Mouse (Mus musculus) gastrocnemius, adult 8-10 months (tissue): ENCODE measurements around the gene Mob1b. TPM values are rescaled to one million over a fixed set of nuclear protein-coding genes. Genes with fewer than 3 reads are reported as not detected.
"Not testable (repeated sequence)": the region's sequence is repeated elsewhere in the genome, so short reads cannot be mapped to it uniquely, and the experiment has no call there.

Experiments used
- DNase-seq, 2 experiments: peaks; one replicate each; pipeline ENCODE4 v3.0.0; 2022; ENCODE audit warnings: low spot score in 2 of 2
- total RNA-seq, 4 experiments: library from RNA; stranded (reverse); gene quantifications; 2 replicates each; pipeline ENCODE4 v1.2.4; 2022

Gene Mob1b
- total RNA-seq, 4 experiments from 2014 or later, result 16.7 to 21.0 (median 18.1) TPM

DNA sequence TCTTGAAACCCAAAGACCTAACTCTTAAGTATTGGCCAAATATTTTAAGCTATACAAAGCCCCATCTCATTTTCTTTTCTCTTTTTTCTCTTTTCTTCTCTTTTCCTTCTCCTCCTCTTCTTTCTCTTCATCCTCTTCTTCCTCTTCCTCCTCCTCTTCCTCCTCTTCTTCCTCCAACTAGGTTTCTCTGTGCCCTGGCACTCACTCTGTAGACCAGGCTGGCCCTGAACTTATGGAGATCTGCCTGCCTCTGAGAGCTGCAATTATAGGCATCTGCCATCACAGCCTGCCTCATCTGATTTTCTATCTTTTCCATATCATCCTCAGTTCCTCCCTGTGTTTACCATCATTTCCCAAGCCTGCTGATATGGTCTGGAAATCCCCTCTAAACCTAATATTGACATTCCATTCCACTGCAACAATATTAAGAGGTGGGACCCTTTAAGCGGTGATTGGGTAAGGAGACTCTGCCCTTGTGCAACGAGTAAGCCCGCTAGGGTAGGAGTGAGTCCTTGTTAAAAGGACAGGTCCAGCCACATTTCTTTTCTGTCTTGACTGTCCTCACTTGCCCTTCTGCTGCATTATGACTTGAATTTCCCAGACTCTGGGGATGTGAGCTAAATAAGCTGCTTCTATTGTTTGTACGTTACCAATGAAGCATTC, 21.3 kb upstream of the Mob1b start:
- DNase-seq, result no peak

GRCm38 (mm10) chr5:88702041-88702440, 18.6 kb upstream of the Mob1b start:
- DNase-seq, result no peak

DNA sequence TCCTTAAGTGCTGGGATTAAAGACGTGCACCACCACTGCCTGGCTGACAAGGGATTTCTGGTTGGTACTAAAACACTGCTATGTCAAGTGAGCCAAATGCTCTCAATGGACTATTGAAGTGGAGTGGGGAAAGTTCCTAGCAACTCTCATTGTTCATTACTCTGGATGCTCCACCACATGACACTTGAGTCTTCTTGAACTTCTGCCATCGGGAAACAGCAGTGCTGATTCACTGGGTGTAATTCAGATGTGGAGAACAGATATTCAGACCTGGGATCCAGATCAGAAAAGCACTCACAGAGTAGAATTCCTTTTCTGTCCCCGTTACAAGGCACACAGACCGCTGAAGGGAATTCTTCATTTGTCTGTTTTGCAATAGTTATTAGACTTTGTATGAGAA, 17.1 kb upstream of the Mob1b start:
- no peak for DNase-seq

DNA sequence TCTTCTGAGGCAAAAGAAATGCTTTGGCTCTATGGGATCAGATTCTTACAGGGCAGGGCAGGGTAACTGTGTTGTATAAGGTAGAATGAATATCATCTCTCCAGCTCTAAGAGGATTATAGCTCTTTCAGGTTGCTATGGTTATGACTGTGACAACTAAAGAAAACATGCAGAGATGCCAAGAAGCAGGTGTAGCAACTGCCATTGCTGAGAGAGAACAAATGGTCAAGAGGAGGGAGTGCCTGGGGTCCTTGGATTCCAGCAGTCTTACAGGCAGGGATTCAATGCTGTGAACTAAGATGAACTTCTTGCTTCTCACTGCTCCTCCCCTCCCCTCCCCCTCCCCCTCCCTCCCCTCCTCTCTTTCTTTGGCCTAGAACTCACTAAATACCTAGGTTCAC, 9.5 kb upstream of the Mob1b start:
- DNase-seq, result no peak

DNA sequence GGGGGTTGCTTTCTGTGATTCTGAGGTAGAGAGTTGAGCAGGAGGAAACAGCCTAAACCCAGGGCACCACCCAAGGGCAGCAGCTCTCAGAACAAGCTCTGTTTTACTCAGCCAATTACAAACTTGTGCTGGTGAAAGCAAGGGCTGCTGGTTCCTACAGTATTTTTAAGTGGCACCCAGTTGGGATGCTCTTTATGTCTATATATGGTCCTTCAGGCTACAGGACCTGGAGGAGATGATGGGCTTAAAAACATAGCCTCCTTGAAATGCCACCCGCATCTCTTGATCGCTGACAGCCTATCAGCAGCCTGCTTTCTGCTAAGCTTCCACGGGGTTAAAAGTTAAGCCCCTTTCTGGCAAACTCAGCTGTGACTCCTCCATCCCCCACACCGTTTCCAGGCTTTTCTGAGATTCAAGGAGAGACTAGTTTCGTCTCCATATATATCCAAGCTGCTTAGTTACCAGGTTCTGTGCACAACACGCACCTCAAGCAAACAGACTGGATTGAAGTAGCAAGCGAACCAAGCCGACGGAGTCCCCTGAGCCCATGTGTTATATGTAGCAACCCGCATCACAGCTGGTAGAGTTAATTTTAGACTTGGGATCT, 8.9 kb upstream of the Mob1b start:
- DNase-seq, result no peak

DNA sequence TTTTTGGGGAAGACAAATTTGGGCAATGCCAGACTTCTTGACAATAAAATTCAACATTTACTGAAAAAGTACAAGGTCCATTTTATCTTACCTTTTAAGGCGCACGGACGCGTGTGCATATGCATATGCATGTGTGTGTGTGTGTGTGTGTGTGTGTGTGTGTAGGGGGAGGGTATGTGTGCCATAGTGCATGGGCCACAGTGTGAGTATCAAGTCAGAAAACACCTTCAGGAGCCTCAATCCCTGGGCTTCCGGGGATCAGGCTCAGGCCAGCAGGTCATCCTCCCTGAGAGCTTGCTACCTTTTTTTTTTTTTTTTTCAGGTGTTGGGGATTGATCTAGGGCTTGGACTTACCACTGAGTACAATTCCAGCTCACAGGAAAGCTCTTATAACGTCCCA, 8.3 kb upstream of the Mob1b start:
- no peak for DNase-seq

DNA sequence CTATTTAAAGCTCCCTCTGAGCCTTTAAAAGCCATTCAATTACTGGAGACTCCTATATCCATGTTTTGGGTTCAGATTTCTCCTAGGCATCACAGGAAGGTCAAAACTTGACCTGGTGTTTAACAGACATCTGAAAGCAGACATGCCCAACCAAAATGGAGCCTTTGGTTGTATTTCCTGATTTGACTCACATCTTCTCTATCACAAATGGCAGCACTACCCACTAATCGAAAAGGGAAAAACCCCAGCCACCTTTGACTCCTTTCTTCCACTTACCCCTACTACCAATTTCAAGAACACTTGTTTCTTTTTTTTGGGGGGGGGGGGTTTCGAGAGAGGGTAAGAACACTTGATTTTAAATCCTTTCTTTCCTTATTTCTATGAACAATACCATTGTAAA, 3.7 kb upstream of the Mob1b start:
- DNase-seq, result no peak

GRCm38 (mm10) chr5:88721003-88721475, 384 bp downstream of the Mob1b start:
- DNase-seq, result no peak

GRCm38 (mm10) chr5:88721565-88722212, 1.0 kb downstream of the Mob1b start:
- no peak for DNase-seq

GRCm38 (mm10) chr5:88722213-88722600, 1.6 kb downstream of the Mob1b start:
- DNase-seq, result no peak

DNA sequence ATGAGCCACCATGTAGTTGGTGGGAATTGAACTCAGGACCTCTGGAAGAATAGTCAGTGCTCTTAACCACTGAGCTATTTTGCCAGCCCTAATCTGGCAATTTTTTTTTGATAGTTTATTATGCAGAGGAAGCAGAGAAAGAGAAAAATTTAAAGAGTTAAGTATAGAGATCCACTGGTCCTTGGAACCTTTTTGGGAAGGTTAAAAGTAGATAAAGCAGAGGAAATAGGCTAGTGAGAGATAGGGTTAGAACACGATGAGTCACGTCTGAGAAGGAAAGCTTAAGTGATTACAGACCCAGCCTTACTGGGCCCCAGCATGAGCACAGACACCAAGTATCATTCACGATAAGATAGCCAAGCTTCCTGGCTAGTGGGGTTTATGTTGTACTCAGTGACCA, 3.4 kb downstream of the Mob1b start:
- DNase-seq, result no peak

- DNase-seq, result no peak
Measured at GRCm38 (mm10) chr5:88727593-88728144, 7.0 kb downstream of the Mob1b start.

- DNase-seq, result no peak
Measured at GRCm38 (mm10) chr5:88734786-88735185, 14.1 kb downstream of the Mob1b start.

DNA sequence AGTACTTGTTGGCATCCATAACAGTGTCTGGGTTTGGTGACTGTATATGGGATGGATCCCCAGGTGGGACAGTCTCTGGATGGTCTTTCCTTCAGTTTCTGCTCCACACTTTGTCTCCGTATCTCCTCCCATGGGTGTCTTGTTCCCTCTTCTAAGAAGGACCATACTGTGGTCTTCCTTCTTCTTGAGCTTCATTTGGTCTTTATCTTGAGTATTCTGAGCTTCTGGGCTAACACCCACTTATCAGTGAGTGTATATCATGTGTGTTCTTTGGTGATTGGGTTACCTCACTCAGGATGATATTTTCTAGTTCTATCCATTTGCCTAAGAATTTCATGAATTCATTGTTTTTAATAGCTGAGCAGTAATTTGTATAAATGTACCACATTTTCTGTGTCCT, 20.4 kb downstream of the Mob1b start:
- DNase-seq, result not testable (repeated sequence)

- no peak for DNase-seq
Measured at GRCm38 (mm10) chr5:88747774-88748173, 27.1 kb downstream of the Mob1b start.

GRCm38 (mm10) chr5:88753199-88753598, 32.5 kb downstream of the Mob1b start:
- DNase-seq, result no peak

- no peak for DNase-seq
Measured at GRCm38 (mm10) chr5:88762611-88763010, 42.0 kb downstream of the Mob1b start.

DNA sequence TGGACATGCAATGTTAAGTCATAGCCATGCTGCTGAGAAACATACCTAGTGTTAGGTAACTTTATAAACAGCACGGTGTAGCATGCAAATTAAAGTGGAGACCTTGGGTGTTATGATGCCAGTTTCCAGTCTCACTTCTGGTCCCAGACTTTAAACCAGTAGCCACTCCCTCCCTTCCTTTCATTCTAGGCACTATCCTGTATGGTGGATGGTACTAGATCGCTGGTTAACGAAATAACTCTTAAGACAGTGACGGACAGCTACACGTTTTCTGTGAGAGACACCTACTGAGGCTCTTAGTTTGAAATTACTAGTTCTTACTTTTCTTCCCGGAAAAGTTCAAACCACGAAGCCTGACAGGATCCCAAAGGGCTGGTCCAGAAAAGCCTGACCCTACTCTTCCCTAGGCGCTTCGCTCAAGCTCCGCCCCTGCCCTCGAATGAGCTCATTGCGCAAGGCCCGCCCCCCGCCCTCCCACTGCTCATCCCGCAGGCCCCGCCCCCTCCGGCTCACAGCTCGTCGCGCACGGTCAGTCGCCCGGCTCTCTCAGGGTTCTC, 43.9 kb downstream of the Mob1b start:
- DNase-seq, result no peak

GRCm38 (mm10) chr5:88764987-88765481, 44.4 kb downstream of the Mob1b start, which contains the start of gene Dck:
TSS of gene Dck (plus strand) at chr5:88764996.
- DNase-seq, result peak; percentile 96 to 98

GRCm38 (mm10) chr5:88765587-88765986, 44.9 kb downstream of the Mob1b start:
- no peak for DNase-seq

DNA sequence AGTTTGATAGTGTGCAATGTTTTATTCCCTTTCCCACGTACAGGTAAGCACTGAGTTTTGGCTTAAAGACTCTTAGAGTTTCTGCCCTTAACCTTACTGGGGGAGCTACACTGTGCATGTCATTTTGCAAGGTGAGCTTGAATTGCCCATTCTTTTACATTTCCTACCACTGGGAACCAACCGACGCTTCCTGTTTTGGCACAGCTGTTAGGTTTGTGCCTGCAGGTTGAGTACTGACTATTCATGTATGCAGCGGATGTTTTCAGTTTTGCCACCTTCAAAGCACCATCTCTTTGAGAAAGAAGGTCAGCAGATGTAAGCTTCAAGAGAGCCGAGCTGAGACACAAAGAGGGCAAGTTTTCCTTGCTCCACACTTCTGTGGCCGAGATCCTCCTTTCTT, 45.5 kb downstream of the Mob1b start:
- no peak for DNase-seq

DNA sequence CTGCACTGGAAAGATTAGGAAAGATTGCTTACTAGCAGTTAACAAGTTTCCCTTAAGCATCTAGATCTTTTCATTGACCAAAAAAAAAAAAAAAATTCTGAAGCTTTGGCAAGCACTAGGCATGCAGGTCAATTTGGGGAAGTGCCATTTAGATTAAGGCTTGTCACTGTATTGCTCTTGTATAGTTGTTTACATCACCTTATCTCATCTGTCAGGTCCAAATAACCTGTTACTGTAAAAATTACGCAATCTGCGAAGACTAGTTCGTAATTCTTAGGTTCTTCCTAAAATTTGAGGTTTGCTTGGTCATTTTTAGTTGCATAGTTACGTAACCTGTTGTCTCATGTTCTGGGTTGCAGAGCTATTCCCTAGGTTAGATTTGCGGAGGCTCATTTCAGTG, 46.2 kb downstream of the Mob1b start:
- no peak for DNase-seq
